Mouse (Mus musculus) cerebellum, adult 2 months (tissue): Measurements from ENCODE around the gene Ercc6l2.

ENCODE experiments used
- CTCF ChIP-seq: fragments of 200-500 bp; IDR thresholded peaks from 2 replicates; pipeline ENCODE4 v1.5.1; 2011; ENCODE audit warnings: low read depth, mild to moderate bottlenecking, control low read depth, low read length, moderate library complexity, borderline replicate concordance; ENCODE audit not compliant: insufficient read depth
- POLR2A ChIP-seq: fragments of 200-500 bp; IDR thresholded peaks from 2 replicates; pipeline ENCODE4 v1.6.1; 2011; ENCODE audit warnings: low read length, control low read depth, borderline replicate concordance; ENCODE audit not compliant: insufficient read depth

DNA sequence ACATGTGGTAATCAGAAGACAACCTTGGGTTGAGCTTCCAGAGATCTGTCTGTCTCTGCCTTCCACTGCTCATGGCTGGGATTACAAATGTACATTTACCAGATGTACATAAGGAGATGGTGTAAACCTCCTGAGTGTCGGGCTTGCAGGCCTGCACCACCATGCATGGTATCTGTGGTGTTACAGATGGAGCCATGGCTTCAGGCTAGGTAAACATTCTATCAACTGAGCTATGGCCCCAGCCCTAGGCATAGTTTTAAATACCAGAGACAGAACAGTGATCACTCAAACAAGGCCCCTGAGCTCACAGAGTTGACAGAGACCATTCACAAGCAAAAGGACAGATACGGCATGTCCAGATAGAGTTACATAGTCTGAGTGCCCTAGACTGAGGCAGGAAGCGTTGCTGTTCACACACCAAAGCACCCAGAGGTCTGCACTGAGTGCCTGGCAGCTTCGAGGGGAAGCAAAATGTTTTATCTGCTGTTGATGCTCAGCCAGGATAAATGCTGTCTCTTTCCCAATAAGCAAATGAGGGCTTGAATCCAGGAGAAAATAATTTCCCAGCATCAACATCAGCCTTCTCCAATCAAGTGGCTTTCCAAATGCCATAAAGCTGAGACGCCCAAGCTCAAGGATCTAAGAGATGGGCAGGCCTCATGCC lies 95.2 kb downstream of the Ercc6l2 start:
- TF ChIP-seq POLR2A: no peak
- no peak for TF ChIP-seq CTCF
